In genomic region chr11:74830256-74831161, GRCm38 (mm10) we compare ENCODE assay signal across 8 mouse cellular contexts. TPM values are rescaled to one million over a fixed set of nuclear protein-coding genes. Genes with fewer than 3 reads are reported as not detected.
DNase-seq lines count a peak whose midpoint lies in the region; ATAC-seq lines count a peak whose summit lies in the region.

Mnt (plus strand) TSS chr11:74830920.

- H3K27me3 ChIP-seq in heart, embryonic 13.5 days (replicated peaks): no peaks in the 10 kb centered on the region
- H3K27me3 ChIP-seq in liver, embryonic 12.5 days (replicated peaks): no peaks in the 10 kb centered on the region
- no peaks in the 10 kb centered on the region; the same call in 1 of the 2 replicates for H3K27me3 ChIP-seq in stomach, embryonic 15.5 days (replicated peaks)

- WGBS in heart, embryonic 13.5 days: under 1% methylated on average over 70 of the region's 70 CpGs
- WGBS in liver, embryonic 12.5 days (ENCODE audit: insufficient replicate concordance): under 1% methylated on average over 70 of the region's 70 CpGs
- under 1% methylated on average over 70 of the region's 70 CpGs for WGBS in stomach, embryonic 15.5 days

- H3K9me3 ChIP-seq in heart, embryonic 13.5 days: no peaks in the 10 kb centered on the region
- no peaks in the 10 kb centered on the region for H3K9me3 ChIP-seq in liver, embryonic 12.5 days (replicated peaks)
- H3K9me3 ChIP-seq in stomach, embryonic 15.5 days: no peaks in the 10 kb centered on the region

- ATAC-seq in heart, embryonic 13.5 days (ENCODE audit: extremely low read depth, insufficient number of reproducible peaks, low FRiP score, low TSS enrichment): peak; percentile 67
- peak; percentile 76 for ATAC-seq in liver, embryonic 12.5 days
- ATAC-seq in stomach, embryonic 15.5 days (ENCODE audit: insufficient read depth, low FRiP score, low read depth): peak; percentile 82

- H3K36me3 ChIP-seq in heart, embryonic 13.5 days: 0 out of 2 replicates have a peak, but pooled peaks cover 2% of the 10 kb centered on the region
- H3K36me3 ChIP-seq in liver, embryonic 12.5 days: no peaks in the 10 kb centered on the region
- no peaks in the 10 kb centered on the region for H3K36me3 ChIP-seq in stomach, embryonic 15.5 days

- peak within 1 kb of the TSS; percentile 100 for H3K27ac ChIP-seq in brown adipose tissue, adult 24 weeks (replicated peaks; ENCODE audit: low read depth, low read length)
- peak within 1 kb of the TSS; percentile 100 for H3K27ac ChIP-seq in heart, embryonic 13.5 days (replicated peaks)
- peak within 1 kb of the TSS; percentile 96 for H3K27ac ChIP-seq in liver, embryonic 12.5 days
- H3K27ac ChIP-seq in stomach, embryonic 15.5 days: peak within 1 kb of the TSS; percentile 98

- H3K4me2 ChIP-seq in heart, embryonic 13.5 days: peak within 1 kb of the TSS; percentile 99
- peak within 1 kb of the TSS; percentile 97 for H3K4me2 ChIP-seq in liver, embryonic 12.5 days
- H3K4me2 ChIP-seq in stomach, embryonic 15.5 days: peak within 1 kb of the TSS; percentile 86

- H3K4me3 ChIP-seq in brown adipose tissue, adult 24 weeks (ENCODE audit: insufficient read depth, low read depth, low read length): peak within 1 kb of the TSS; percentile 77
- H3K4me3 ChIP-seq in heart, embryonic 13.5 days: peak within 1 kb of the TSS; percentile 95
- peak within 1 kb of the TSS; percentile 79 for H3K4me3 ChIP-seq in liver, embryonic 12.5 days
- H3K4me3 ChIP-seq in stomach, embryonic 15.5 days (replicated peaks): peak within 1 kb of the TSS; percentile 72

- DNase-seq in CD4-positive, CD25-positive, alpha-beta regulatory T cell, adult 2 months (ENCODE audit: low read depth, low spot score): peak; percentile 97
- peak; percentile 95 for DNase-seq in fat pad, adult 2 months (ENCODE audit: extremely low read depth, low read depth, low spot score)
- peak; percentile 99 for DNase-seq in kidney, postnatal 10 days
- DNase-seq in natural killer cell, adult 2 months (ENCODE audit: low spot score in 2 of 2): peak; percentile 98

- peaks cover 17% of the 10 kb centered on the region for H3K4me1 ChIP-seq in brown adipose tissue, adult 24 weeks (ENCODE audit: control insufficient read depth, insufficient read depth, insufficient read length, low read length)
- H3K4me1 ChIP-seq in heart, embryonic 13.5 days: peaks cover 57% of the 10 kb centered on the region
- H3K4me1 ChIP-seq in liver, embryonic 12.5 days: peaks cover 89% of the 10 kb centered on the region
- peaks cover 38% of the 10 kb centered on the region for H3K4me1 ChIP-seq in stomach, embryonic 15.5 days

- H3K9ac ChIP-seq in heart, embryonic 13.5 days: peak within 1 kb of the TSS; percentile 95
- peak within 1 kb of the TSS; percentile 85 for H3K9ac ChIP-seq in liver, embryonic 12.5 days
- peak within 1 kb of the TSS; percentile 52 for H3K9ac ChIP-seq in stomach, embryonic 15.5 days

RNA-seq across cellular contexts. Expression of gene Mnt, which starts in this region (rescaled TPM):
- 5.6 and 6.2 TPM in 2 replicates for polyA plus RNA-seq in brown adipose tissue, adult 24 weeks (2012; ENCODE audit: insufficient read depth, insufficient read length, missing spikeins)
- 3.3 and 3.5 TPM in 2 replicates for polyA plus RNA-seq in heart, embryonic 13.5 days (2015; fragmentation: Nextera tagmentation; extraction: Ambion mirVana)
- 1.9 and 2.0 TPM in 2 replicates for polyA plus RNA-seq in liver, embryonic 12.5 days (2016; fragmentation: Nextera tagmentation; extraction: Ambion mirVana)
- 3.9 and 4.5 TPM in 2 replicates for polyA plus RNA-seq in stomach, embryonic 15.5 days (2015; fragmentation: Nextera tagmentation; extraction: Ambion mirVana)

Comparison
In these comparisons a context has a peak if more than half of its experiments do, and no peak if none do; other contexts are left out.
1. Peak in every context shown above with its lines: DNase-seq, ATAC-seq, H3K4me3 ChIP-seq and H3K27ac ChIP-seq.